Mouse (Mus musculus) neutrophil, adult 83 days (primary cell): Measurements from ENCODE around the gene Vangl2. TPM values are rescaled to one million over a fixed set of nuclear protein-coding genes. Genes with fewer than 3 reads are reported as not detected.

Source experiments
- total RNA-seq, 2 experiments: library from RNA; stranded (reverse); gene quantifications; one replicate each; pipeline ENCODE4 v1.2.4; 2023

Vangl2 gene
- total RNA-seq, result 1 to 10 TPM; 1.5 to 2.1 TPM

DNA sequence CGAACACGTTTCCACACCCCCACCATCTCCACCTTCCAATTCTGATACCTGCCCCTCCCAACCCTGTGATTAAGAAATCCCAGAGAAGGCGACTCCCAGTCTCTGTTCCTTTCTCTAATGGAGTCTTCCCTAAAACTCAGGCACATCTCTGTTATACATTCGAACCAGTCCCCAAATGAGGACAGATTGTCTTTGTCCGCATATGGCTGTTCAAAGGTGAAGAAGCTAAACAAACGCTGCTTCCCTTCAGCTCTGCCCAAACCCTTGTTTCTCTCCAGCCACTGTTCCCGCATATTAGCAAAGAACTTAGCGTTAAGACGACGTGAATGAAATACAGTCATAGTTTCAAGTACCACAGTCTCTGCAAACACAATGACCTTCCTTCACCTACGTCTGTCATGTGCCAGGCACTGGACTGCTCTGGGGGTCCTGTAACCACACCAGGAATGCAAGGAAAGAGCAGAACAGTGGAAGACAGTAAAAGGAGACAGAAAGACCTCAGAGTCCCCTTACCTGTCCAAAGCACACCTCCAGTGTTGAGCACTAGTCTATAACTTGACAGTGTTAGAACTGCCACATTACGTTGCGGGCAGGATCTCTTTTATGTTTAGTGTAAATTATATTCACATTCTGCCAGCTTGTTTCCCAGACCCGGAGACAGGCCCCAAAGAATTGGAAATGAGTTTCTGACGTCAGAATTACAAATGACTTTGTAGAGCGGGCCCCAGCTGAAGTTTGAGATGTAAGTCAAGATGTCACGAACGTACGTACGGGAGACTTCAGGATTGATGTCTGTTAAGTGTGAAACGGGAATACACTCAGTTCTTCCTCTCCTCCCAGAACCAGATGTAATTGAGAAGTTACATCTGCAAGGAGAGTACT is at the start of gene Vangl2:
TSS of gene Vangl2 (minus strand) at position 51 of the 882 bp plus-strand sequence.

DNA sequence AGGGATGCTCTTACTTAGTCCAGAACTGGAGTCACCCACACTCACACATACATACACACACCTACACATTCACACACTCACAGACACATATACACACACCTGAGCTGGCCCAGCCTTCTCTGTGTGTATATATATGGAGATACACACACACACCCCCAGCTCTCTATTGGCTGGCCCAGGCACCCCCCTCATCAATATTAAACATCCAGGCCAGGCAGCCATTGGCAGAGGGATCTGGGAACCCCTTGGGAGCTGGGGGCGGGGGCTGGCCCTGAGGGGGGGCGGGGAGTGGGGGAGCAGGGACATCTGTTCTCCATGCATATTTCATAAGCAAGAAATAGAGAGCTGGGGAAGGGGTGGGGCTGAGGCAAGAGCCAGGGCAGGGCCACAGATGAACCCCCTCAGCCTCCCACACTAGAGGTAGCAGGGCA is 29.3 kb upstream of the Vangl2 start, which contains the start of gene Nhlh1:
TSS of gene Nhlh1 (minus strand) at position 83 of the 431 bp plus-strand sequence.

Other genes with a start within 250 kb of the Vangl2 start
- gene Cd84, start 188.7 kb downstream of the Vangl2 start, total RNA-seq, result 100 to 1,000 TPM; 235 to 268 TPM
- gene Gm10521, start 132.8 kb downstream of the Vangl2 start, total RNA-seq, result 10 to 100 TPM; 20.3 to 26.5 TPM
- gene Slamf6, start 110.9 kb downstream of the Vangl2 start, total RNA-seq, result 1 to 10 TPM; 1.9 to 2.5 TPM
- not detected for gene Nhlh1, start 29.1 kb upstream of the Vangl2 start, total RNA-seq
- gene Copa, start 54.1 kb upstream of the Vangl2 start, total RNA-seq, result 100 to 1,000 TPM; 112 to 123 TPM
- gene Ncstn, start 54.4 kb upstream of the Vangl2 start, total RNA-seq, result 10 to 100 TPM; 82.2 to 85.8 TPM
- gene Pex19, start 98.3 kb upstream of the Vangl2 start, total RNA-seq, result 10 to 100 TPM; 29.5 to 34.0 TPM
- 10 to 100 TPM; 48.5 to 55.6 TPM for gene Dcaf8, start 119.6 kb upstream of the Vangl2 start, total RNA-seq
- gene Pea15a, start 178.4 kb upstream of the Vangl2 start, total RNA-seq, result 1 to 10 TPM; 6.4 to 6.6 TPM
- not detected for gene Casq1, start 191.4 kb upstream of the Vangl2 start, total RNA-seq
- not detected for gene Atp1a4, start 230.0 kb upstream of the Vangl2 start, total RNA-seq
- 10 to 100 TPM; 23.1 to 24.0 TPM for gene Igsf8, start 233.2 kb upstream of the Vangl2 start, total RNA-seq